Mouse (Mus musculus) granulocyte monocyte progenitor cell, adult 5-6 weeks (primary cell): ENCODE measurements at regions not wholly inside any gene's neighbourhood (a gene's known extent, or its start where the extent isn't known, plus 50 kb on each side); places are given as distances from the start of the nearest gene placed in this dataset.

Source experiments
- ATAC-seq: replicated peaks from 2 replicates; pipeline ENCODE4 v1.8.0; 2016; ENCODE audit warnings: mild to moderate bottlenecking, moderate TSS enrichment, inconsistent platforms; ENCODE audit not compliant: poor library complexity, severe bottlenecking

- ATAC-seq, result peak; percentile 61; the same call in 1 of the 2 replicates
These were observed 124.4 kb upstream of the Pja1 start for GRCm38 (mm10) chrX:99595493-99595892.

- peak; percentile 48; the same call in 1 of the 2 replicates for ATAC-seq
These were observed 122.9 kb upstream of the Pja1 start for GRCm38 (mm10) chrX:99593872-99594487.

GRCm38 (mm10) chrX:99592980-99593379, 121.9 kb upstream of the Pja1 start:
- no peak for ATAC-seq

GRCm38 (mm10) chrX:99587284-99587683, 116.2 kb upstream of the Pja1 start:
- ATAC-seq, result no peak

GRCm38 (mm10) chrX:99586282-99586681, 115.2 kb upstream of the Pja1 start:
- ATAC-seq, result no peak

GRCm38 (mm10) chrX:99585703-99586102, 114.6 kb upstream of the Pja1 start:
- no peak for ATAC-seq

- no peak for ATAC-seq
These were observed 111.5 kb upstream of the Pja1 start for GRCm38 (mm10) chrX:99582611-99583010.

- no peak for ATAC-seq
These were observed 110.8 kb upstream of the Pja1 start for GRCm38 (mm10) chrX:99581632-99582466.

- ATAC-seq, result no peak
These were observed 108.1 kb upstream of the Pja1 start for GRCm38 (mm10) chrX:99579206-99579605.

GRCm38 (mm10) chrX:99578796-99579195, 107.7 kb upstream of the Pja1 start:
- ATAC-seq, result no peak

GRCm38 (mm10) chrX:99575105-99575504, 104.0 kb upstream of the Pja1 start:
- ATAC-seq, result no peak

- peak; percentile 76 for ATAC-seq
These were observed 103.5 kb upstream of the Pja1 start for GRCm38 (mm10) chrX:99574441-99575103.

GRCm38 (mm10) chrX:99570161-99570560, 99.1 kb upstream of the Pja1 start:
- ATAC-seq, result no peak

- no peak for ATAC-seq
These were observed 97.2 kb upstream of the Pja1 start for GRCm38 (mm10) chrX:99568244-99568643.

- no peak for ATAC-seq
These were observed 96.5 kb upstream of the Pja1 start for GRCm38 (mm10) chrX:99567367-99568164.

- no peak for ATAC-seq
These were observed 90.9 kb upstream of the Pja1 start for GRCm38 (mm10) chrX:99561995-99562394.

GRCm38 (mm10) chrX:99560699-99561098, 89.6 kb upstream of the Pja1 start:
- ATAC-seq, result no peak

- no peak for ATAC-seq
These were observed 85.8 kb upstream of the Pja1 start for GRCm38 (mm10) chrX:99556876-99557354.

- ATAC-seq, result no peak
These were observed 85.1 kb upstream of the Pja1 start for GRCm38 (mm10) chrX:99555976-99556781.
